Mouse (Mus musculus) spleen, adult 12 weeks (tissue): Measurements from ENCODE around the gene Lrrc8c.

Experiments used
- DNase-seq: peaks from one replicate; pipeline ENCODE4 v3.0.0; 2022; ENCODE audit warnings: low spot score

Gene Lrrc8c

GRCm38 (mm10) chr5:105501136-105501535, 18.1 kb upstream of the Lrrc8c start:
- DNase-seq, result no peak

- no peak for DNase-seq
These were observed 10.4 kb upstream of the Lrrc8c start for GRCm38 (mm10) chr5:105508813-105509212.

GRCm38 (mm10) chr5:105512297-105512696, 6.9 kb upstream of the Lrrc8c start:
- DNase-seq, result no peak

GRCm38 (mm10) chr5:105515532-105515931, 3.7 kb upstream of the Lrrc8c start:
- no peak for DNase-seq

- DNase-seq, result no peak
These were observed 2.9 kb upstream of the Lrrc8c start for GRCm38 (mm10) chr5:105516290-105516689.

GRCm38 (mm10) chr5:105517992-105518625, 1.1 kb upstream of the Lrrc8c start:
- no peak for DNase-seq

GRCm38 (mm10) chr5:105518626-105519095, 527 bp upstream of the Lrrc8c start:
- DNase-seq, result no peak

GRCm38 (mm10) chr5:105519976-105520300, 750 bp downstream of the Lrrc8c start:
- DNase-seq, result no peak

- DNase-seq, result no peak
These were observed 1.3 kb downstream of the Lrrc8c start for GRCm38 (mm10) chr5:105520442-105520965.

GRCm38 (mm10) chr5:105523452-105523851, 4.3 kb downstream of the Lrrc8c start:
- no peak for DNase-seq

- no peak for DNase-seq
These were observed 5.8 kb downstream of the Lrrc8c start for GRCm38 (mm10) chr5:105525004-105525403.

- no peak for DNase-seq
These were observed 7.0 kb downstream of the Lrrc8c start for GRCm38 (mm10) chr5:105526107-105526645.

- no peak for DNase-seq
These were observed 7.6 kb downstream of the Lrrc8c start for GRCm38 (mm10) chr5:105526766-105527165.

- DNase-seq, result peak; percentile 15
These were observed 8.5 kb downstream of the Lrrc8c start for GRCm38 (mm10) chr5:105527477-105528331.

- no peak for DNase-seq
These were observed 11.4 kb downstream of the Lrrc8c start for GRCm38 (mm10) chr5:105530576-105530975.

GRCm38 (mm10) chr5:105535186-105535585, 16.0 kb downstream of the Lrrc8c start:
- DNase-seq, result no peak

GRCm38 (mm10) chr5:105536172-105536571, 17.0 kb downstream of the Lrrc8c start:
- no peak for DNase-seq

- DNase-seq, result no peak
These were observed 18.0 kb downstream of the Lrrc8c start for GRCm38 (mm10) chr5:105537101-105537723.

- no peak for DNase-seq
These were observed 21.9 kb downstream of the Lrrc8c start for GRCm38 (mm10) chr5:105541051-105541450.

- DNase-seq, result no peak
These were observed 25.9 kb downstream of the Lrrc8c start for GRCm38 (mm10) chr5:105545126-105545525.

- DNase-seq, result no peak
These were observed 27.9 kb downstream of the Lrrc8c start for GRCm38 (mm10) chr5:105547115-105547514.

GRCm38 (mm10) chr5:105551808-105552207, 32.6 kb downstream of the Lrrc8c start:
- DNase-seq, result no peak
